Mouse (Mus musculus): ENCODE results near the gene Ctrc. TPM values are rescaled to one million over a fixed set of nuclear protein-coding genes. Genes with fewer than 3 reads are reported as not detected.

Ctrc gene
- 10 to 100 TPM in 1 of 2 experiments, not detected in 1; 54.8 TPM for total RNA-seq (2021)
- long read RNA-seq, experiment 1, result 0 reads
- long read RNA-seq, experiment 2, transcript Ctrc-204 (8 exons, 956 nt), result major isoform, 7 of 33 reads
- long read RNA-seq, experiment 2, partial matches to known transcripts, result 24 of 33 reads
- long read RNA-seq, experiment 2, other reads (novel, unspliced or antisense), result 2 of 33 reads

GRCm38 (mm10) chr4:141845999-141846398, at the start of gene Ctrc:
Ctrc (minus strand) TSS chr4:141846359.
- DNase-seq (ENCODE audit: low spot score in 2 of 2), result no peak

GRCm38 (mm10) chr4:141895772-141896171, 49.6 kb upstream of the Ctrc start:
- DNase-seq (ENCODE audit: low spot score in 2 of 2), result no peak

- DNase-seq (ENCODE audit: low spot score in 2 of 2), result no peak
These were observed 47.1 kb upstream of the Ctrc start for GRCm38 (mm10) chr4:141893157-141893784.

GRCm38 (mm10) chr4:141886385-141886968, 40.3 kb upstream of the Ctrc start:
- no peak for DNase-seq (ENCODE audit: low spot score in 2 of 2)

- no peak for DNase-seq (ENCODE audit: low spot score in 2 of 2)
These were observed 39.3 kb upstream of the Ctrc start for GRCm38 (mm10) chr4:141885451-141885850.

GRCm38 (mm10) chr4:141882858-141883257, 36.7 kb upstream of the Ctrc start:
- DNase-seq (ENCODE audit: low spot score in 2 of 2), result no peak

GRCm38 (mm10) chr4:141881950-141882349, 35.8 kb upstream of the Ctrc start:
- DNase-seq (ENCODE audit: low spot score in 2 of 2), result no peak

- DNase-seq (ENCODE audit: low spot score in 2 of 2), result no peak
These were observed 35.2 kb upstream of the Ctrc start for GRCm38 (mm10) chr4:141881289-141881914.

- no peak for DNase-seq (ENCODE audit: low spot score in 2 of 2)
These were observed 33.7 kb upstream of the Ctrc start for GRCm38 (mm10) chr4:141879875-141880274.

GRCm38 (mm10) chr4:141879074-141879473, 32.9 kb upstream of the Ctrc start:
- DNase-seq (ENCODE audit: low spot score in 2 of 2), result no peak

GRCm38 (mm10) chr4:141878621-141879020, 32.5 kb upstream of the Ctrc start:
- no peak for DNase-seq (ENCODE audit: low spot score in 2 of 2)

- DNase-seq (ENCODE audit: low spot score in 2 of 2), result no peak
These were observed 29.4 kb upstream of the Ctrc start for GRCm38 (mm10) chr4:141875481-141876108.

GRCm38 (mm10) chr4:141874601-141875460, 28.7 kb upstream of the Ctrc start, which contains the start of gene Efhd2:
Efhd2 (minus strand) TSS chr4:141874920.
- peak; percentile 56 to 66 for DNase-seq (ENCODE audit: low spot score in 2 of 2)

- DNase-seq (ENCODE audit: low spot score in 2 of 2), result no peak
These were observed 28.0 kb upstream of the Ctrc start for GRCm38 (mm10) chr4:141874111-141874600.

- DNase-seq (ENCODE audit: low spot score in 2 of 2), result no peak
These were observed 26.8 kb upstream of the Ctrc start for GRCm38 (mm10) chr4:141872977-141873376.

GRCm38 (mm10) chr4:141871909-141872308, 25.8 kb upstream of the Ctrc start:
- DNase-seq (ENCODE audit: low spot score in 2 of 2), result no peak

GRCm38 (mm10) chr4:141871333-141871725, 25.2 kb upstream of the Ctrc start:
- DNase-seq (ENCODE audit: low spot score in 2 of 2), result no peak

GRCm38 (mm10) chr4:141870666-141871332, 24.6 kb upstream of the Ctrc start:
- DNase-seq (ENCODE audit: low spot score in 2 of 2), result no peak

GRCm38 (mm10) chr4:141869436-141870215, 23.5 kb upstream of the Ctrc start:
- DNase-seq (ENCODE audit: low spot score in 2 of 2), result no peak
